Mouse (Mus musculus) c-Kit-positive CD71-positive TER-119-negative erythroid progenitor cells, embryonic 14.5 days (primary cell): ENCODE measurements around the gene Ccdc117.
"Not testable (repeated sequence)": the region's sequence is repeated elsewhere in the genome, so short reads cannot be mapped to it uniquely, and the experiment has no call there.

Source experiments
- DNase-seq: peaks from one replicate; pipeline ENCODE4 v3.0.0-alpha.2; 2013; ENCODE audit warnings: low read depth

The Ccdc117 gene

DNA sequence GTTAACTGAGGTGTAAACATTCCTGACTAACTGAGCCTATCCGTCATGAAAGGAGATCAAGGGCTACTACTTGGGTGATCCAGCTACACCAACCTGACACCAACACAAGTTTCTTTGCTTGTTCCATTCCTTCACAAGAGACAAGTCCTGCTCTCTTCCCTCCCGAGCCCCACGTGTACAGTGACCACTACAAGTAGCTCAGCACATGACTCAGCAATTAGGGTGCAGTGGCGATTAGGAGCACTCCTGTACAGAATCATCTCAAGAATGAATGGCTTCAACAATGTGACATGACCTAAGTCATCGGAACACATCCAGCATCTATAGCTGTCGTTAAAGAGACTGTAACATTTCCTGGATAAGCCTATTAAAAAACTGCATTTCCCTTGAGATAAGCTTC, 11.3 kb downstream of the Ccdc117 start:
- DNase-seq, result no peak

DNA sequence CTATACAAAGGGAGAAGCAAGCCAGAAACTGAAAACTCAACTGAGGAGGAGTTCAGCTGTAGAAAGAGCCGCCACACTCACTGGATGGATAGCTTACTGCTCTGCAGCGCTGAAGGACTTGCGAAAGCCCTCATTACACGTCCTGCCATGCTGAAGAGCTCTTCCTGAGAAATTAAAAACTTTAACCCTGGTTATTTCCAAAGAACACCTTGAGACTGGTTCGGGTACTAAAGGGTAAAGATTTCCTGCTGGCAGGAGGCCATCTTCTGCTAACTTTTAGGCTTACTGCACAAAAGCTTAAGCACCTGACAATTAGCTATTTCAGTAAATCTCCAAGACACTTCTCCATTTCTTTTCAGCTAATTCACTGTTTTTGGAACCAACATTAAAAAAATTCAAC, 11.8 kb downstream of the Ccdc117 start:
- DNase-seq, result no peak

DNA sequence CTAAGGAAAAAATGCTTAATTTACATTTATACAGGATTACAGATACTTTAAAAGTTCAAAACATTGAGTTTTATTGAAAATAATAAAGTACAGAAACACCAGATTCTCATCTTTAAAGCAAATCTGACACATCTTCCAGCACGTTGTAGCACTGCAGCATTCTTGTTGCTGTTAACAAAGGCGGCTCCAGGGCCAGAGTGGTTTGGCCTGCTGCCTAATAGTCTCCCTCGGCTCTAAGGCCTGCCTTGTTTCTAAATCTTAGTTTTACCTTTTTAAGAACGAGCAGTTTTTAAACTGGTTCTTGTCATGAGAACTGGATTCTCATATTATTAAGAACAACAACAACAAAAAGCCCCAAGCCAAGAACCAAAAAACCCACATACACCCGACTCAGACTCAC, 13.1 kb downstream of the Ccdc117 start:
- DNase-seq, result no peak

DNA sequence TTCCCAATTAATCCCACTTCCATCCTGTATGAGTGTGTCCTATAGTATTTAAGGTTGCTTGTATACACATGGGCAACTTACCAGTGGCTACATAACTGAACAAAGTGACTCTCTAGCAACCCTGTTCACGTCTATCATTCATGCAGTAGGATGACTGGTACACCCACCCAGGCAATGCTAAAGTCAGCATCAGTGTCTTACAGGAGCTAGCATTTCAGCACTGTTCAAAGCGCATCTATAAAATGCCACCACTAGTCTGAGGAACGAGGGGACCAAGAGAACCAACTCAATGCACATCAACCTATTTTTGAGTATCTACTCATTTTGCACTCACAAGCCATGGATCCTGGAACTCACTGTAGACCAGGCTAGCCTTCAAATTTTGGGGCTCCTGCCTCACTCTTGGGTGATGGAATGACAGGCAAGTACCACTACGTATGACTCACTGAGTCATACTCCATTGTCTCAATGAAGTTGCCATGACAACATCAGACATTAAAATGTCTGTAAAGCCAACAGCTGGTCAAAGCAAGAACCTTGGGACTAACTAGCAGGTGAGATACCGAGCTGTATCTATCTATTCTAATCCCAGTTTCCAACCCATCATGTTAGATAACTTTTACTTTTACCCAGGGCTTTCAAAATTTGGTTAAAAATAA, 14.0 kb downstream of the Ccdc117 start:
- no peak for DNase-seq

DNA sequence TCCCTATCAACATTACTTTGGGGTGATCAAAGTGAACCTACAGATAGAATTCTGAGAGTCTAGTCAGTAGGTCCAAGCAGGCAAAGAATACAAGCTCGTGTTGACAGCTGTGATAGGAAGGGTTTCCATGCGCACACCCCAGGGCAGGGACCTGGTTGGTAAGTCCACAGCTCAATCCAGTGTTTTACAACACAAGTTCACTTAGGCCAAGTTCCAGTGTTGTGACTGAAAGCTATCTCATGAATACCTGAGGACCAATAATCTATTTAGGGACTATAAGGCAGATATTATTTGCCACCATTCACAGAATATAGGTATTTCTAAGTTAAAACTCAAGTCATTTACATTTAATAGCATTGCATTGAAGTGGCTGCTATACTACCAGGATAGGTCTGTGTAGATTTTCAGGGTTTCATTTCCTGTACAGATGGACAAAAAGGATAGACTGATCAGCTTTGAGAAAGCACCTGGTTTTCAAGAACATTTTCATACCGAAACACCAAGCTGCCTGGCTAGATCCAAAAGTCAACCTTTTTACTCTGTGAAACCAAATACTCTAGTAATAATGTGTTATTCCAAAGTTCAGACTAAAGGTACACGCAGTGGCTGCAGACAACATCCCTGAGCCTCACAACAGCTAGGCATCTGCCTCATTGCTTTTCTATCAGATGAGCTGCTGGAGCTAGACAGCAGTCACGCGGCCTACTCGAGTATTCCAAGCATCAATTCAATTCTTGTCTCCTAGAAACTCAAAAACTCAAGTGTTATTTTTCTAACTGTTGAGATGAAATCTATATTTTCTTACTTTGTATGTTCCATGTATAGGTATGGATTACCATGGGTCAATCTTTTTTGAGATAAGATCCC, 15.2 kb downstream of the Ccdc117 start:
- no peak for DNase-seq

DNA sequence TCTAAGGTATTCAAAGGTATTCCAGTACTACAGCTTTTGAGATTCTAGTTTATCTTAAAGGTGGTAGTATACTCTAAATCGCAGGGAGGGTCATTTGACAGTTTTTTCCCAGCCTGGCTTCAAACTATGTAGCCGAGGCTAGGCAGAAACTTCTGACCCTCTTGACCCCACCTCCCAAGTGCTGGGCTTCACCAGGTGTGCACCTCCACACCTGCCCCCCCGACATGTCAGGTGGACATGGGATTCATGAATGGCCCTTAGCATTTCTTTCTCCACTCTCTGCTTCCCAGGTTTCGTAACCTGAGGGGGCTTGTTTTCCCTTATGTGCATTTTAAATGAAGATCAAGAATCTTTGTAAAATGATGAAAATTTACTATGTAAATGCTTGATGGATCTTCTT, 16.6 kb downstream of the Ccdc117 start:
- no peak for DNase-seq

DNA sequence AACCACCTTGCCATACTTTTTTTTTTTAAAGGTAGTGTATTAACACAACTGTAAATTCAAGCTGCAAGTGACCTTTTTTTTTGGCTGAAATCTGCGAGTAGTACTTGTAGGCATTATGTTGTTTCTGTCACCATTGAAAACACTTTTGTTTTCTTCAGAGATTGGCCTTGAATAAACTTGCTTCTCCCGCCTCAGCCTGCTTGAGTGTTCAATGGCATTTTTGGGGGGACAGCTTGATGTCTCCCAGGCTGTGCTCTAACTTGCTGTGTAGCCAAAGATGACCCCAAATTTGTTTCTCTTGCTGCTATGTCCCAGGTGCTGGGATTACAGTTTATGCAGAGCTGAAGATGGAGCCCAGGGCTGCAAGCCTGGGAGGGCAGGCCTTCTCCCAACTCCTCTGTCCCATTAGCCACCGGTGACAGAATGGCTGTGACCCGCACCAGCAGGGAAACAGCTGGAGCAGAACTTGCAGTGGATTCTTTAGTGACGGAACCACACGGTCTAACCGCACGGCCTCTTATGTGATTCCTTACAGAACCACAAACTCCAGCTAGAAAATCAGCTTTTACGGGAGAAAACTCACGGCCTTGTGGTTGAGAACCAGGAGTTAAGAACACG, 19.1 kb downstream of the Ccdc117 start:
- no peak for DNase-seq

DNA sequence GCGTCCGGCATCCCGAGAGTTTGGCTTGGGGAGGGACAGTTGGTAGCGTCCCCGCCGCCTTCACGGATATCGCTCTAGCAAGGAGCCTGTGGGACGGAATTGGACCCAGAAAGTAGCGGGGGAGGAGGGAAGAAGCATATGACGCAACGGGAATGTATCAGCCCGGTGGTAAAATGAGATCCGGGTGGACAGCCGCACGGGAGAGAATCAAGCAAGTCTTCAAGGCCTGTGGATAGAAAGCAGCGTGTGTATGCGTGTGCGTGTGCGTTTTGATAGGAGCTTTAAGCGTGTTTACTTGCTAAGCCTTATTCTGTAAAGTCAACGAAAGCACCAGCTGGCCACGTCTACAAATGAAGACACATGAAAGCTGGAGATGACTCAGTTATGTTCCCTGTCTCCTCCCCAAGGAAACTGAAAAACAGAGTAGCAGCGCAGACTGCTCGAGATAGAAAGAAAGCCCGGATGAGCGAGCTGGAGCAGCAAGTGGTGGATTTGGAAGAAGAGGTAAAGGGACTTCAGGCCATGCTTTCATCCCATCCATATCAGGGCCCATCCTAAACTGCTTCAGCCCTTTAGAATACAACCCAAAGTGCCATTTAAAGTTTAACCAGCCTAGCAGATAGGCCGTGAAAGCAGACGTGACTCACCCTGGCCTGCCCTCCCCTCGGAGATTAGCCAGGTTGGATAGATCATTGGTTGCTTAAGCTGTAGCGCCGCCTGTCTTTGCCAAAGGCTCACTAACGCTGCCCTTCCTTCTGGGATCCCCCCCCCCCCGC, 20.3 kb downstream of the Ccdc117 start:
- peak; percentile 74 for DNase-seq

DNA sequence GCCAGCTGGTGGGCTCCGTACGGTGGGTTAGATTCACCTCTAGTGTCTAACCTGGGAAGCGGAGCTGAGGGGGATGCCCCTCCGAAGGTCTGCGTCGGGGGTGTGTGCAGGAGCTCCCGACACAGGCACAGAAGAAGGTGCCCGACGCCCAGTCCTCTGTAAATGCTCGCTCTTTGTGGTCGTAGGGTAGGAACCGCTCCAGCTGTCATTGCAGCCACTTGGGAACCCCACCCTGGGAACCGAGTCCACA, 20.8 kb downstream of the Ccdc117 start:
- no peak for DNase-seq

DNA sequence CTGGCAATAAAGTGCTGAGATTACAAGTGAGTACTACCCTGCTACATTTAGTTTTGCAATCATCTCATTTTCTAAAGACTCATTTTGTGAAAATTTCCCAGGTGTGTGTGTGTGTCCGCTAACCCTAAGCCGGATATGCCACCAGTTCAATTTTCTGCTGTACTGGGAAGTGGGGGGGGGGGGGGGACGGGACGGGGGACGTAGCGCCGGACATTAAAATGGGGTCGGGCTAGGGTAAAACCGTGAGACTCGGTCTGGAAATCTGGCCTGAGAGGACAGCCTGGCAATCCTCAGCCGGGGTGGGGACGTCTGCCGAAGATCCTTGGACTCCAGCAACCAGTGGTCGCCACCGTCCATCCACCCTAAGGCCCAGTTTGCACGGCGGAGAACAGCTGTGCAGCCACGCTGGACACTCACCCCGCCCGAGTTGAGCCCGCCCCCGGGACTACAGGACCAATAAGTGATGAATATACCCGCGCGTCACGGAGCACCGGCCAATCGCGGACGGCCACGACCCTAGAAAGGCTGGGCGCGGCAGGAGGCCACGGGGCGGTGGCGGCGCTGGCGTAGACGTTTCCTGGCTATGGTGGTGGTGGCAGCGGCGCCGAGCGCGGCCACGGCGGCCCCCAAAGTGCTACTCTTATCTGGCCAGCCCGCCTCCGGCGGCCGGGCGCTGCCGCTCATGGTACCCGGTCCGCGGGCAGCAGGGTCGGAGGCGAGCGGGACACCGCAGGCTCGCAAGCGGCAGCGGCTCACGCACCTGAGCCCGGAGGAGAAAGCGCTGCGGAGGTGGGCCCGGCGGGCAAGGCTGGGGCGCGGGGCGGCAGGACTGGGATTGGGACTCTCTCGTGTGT, 21.3 kb downstream of the Ccdc117 start, which contains the start of gene Xbp1:
Gene Xbp1 (plus strand): TSS at position 248 of the 854 bp plus-strand sequence.
- peak; percentile 89 for DNase-seq

DNA sequence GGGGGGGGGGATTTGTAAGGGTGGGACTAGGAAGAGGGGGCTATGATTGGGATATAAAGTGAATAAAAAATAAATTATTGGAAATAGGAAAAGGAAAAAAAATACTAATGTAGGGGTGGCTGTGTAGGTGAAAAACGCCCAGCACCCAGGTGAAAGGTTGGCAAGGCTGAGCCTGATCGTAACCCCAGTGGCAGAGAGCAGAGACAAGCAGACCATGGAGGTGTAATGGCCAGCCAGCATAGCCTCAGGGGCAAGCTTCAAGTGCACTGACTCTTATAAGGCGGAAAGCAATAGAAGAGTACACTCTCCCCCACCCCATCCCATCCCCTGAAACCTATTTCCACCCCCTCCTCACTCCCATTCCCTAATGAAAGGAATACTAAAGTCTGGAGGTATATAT, 22.3 kb downstream of the Ccdc117 start:
- DNase-seq, result no peak

DNA sequence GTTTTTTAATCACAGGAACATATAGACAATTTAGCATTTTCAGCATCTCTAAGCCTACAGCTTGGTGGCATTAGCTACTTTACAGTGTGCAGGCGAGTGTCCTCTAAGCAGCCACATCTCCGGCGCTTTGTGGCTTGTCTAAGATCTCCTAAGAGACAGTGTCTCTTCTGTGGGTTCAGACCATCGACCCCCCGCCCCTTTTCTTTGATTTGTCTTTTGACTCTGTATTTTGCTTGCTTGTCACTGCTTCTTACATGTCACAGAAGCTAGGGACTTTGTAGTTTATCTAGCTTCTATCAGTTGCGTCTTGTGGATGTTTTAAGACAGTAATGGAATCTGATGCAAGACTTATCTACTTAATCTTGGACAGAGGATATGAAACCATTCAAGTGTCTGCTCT, 24.6 kb downstream of the Ccdc117 start:
- no peak for DNase-seq

DNA sequence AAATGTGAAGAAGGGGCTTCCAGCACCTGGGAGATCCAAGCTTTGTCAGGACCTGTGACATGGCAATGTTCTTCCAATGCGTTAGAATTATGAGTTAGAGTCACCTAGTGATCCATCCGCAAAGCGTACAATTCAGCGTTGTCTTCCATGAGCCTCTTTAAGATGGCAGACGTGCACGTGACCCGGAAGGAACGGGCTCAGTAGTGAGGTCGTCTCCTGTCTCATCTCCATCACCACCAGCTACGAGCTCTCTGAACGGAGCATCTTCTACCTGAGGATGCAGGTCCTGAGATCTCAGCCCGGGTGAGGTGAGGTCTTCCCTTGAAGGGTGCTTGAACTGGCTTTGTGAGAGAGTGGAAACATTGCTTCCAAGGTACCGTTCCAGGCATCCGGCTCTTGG, 25.4 kb downstream of the Ccdc117 start:
- DNase-seq, result no peak

DNA sequence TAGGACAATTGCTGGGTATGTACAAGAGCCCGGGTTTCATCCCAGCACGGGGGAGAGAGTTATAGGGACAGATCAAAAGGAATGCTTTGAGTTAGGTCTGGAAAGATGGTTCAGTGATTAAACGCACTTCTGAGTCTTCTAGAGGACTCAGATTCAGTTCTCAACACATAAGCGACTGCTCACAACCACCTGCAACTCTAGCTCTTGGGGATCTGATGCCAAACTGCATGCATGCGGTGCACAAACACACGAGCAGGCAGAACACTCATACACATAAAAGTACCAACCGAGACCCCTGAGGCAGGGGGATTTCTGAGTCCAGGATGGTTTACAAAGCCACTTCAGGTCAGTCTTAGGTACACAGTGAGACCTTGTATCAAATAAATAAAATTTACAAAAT, 25.8 kb downstream of the Ccdc117 start:
- DNase-seq, result no peak

DNA sequence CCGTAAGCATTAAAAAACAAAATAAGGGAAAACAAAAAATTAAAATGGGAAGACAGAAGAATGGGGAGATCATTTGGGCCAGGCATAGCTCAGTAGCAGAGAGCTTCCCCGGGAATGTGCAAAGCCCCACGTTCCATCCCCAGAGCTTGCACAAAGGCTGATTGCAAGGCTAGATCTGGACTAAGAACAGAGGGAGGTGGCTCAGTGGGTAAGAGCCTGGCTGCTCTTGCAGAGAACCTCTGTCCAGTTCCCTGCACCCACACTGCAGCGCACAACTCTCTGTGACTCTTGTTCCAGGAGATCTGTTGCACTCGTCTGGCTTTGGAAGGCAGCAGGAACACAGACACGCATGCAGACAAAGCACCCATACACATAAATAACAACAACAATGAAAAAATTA, 26.3 kb downstream of the Ccdc117 start:
- no peak for DNase-seq

DNA sequence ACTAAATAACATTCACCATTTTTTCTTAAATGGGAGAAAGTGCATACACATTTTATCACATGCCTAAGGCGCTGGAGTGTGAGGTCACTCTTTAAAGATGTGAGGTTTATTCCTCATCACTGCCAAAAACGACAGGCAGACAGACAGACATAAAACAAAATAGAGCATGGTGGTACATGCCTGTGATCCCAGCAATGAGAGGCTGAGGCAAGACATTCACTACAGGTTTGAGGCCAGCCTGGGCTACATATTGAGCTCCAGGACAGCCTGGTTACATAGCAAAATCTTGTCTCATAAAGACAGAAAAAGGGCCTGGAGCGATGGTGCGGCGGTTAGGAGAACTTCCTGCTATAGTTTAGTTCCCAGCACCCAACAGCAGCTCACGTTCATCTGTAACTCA, 26.8 kb downstream of the Ccdc117 start:
- no peak for DNase-seq

DNA sequence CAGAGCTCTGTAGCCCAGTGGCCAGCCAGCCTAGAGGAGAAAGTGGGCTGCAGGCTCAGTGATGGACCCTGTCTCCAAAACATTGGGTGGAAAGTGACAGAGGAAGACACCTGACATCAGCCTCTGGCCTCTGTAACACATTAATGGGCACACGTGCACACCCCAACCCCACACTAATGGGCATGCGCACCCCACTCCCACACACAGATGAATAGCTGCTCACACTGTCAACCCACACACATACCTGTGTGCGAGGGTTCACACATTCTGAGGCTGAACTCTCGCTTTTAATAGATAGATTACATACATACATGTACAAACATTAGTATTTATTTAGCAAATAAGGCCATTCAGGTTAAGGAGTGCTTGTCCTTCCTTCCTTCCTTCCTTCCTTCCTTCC, 27.9 kb downstream of the Ccdc117 start:
- DNase-seq, result no peak

DNA sequence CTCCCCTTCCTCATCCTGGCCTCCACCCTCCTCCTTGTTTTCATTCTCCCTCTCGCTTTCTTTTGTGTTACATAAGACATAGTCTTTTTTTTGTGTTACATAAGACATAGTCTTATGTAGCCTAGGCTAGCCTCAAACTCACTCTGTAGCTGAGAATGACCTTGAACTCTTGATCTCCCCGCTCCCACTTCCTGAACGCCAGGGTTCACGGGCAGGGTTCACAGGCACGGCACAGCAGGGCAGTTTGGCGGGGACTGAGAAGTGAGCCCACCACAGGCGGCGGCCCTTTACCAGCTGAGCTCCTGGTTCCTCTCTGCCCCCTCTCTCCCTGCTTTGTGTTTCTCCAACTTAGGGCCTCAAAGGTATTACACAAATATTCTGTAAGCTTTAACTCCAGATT, 29.0 kb downstream of the Ccdc117 start:
- DNase-seq, result no peak

DNA sequence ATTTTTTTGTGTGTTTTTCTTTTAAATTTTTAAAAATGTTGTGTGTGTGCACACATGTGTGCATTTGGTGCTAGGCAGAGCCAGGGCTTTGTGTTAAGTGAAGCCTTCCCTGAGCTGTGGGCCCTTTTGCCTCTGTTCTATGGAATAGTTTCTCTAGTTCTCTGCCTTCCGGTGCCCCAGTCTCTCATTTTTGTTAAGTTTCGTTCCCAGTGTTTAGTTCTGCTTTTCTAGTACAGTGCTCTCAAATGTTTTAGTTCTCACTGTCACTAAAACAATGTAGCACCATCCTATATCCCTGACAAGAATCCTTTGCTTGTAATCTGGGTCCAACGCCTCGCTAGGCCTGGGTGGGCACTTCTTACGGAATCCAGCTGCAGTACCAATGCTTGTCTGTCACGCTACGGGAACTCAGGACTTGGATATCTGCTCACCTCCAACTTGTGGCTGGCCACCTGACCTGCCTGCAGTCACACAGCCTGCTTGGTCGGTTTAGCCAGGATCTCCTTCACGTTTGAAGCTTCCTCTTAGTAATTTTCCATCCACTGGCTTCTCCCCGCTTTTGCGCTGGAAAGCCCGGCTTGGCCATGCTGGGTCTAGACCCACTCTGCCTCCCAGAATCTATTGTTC, 29.8 kb downstream of the Ccdc117 start:
- no peak for DNase-seq

DNA sequence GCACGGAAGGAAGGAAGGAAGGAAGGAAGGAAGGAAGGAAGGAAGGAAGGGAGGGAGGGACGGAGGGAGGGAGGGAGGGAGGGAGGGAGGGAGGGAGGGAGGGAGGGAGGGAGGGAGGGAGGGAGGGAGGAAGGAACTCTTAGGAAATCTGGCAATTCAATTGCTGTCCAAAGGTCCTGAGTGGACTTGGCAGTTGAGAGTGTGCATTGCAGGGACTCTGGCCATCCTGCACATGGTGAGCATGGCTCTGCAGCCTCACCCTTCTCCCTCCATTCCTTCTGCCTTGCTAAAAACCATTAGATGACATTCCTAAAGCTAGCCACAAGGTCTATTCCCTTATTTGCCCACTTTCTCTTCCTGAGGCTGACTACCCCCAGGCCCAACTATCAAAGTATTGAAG, 31.3 kb downstream of the Ccdc117 start:
- not testable (repeated sequence) for DNase-seq

DNA sequence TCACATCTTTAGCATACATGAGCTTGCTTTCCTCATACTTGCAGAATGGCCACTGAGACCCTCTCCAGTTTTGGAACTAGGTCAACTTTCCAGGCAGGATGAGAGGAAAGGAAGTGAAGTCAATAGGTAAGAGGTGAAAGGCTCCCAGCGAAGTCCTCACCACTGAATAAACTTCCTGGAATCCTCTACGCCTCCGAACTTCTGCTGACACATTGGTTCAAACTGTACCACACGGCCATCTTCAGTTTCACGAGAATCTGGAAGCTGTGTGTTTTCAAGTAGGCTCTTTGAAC, 31.9 kb downstream of the Ccdc117 start:
- no peak for DNase-seq
